Mouse (Mus musculus) neural tube, embryonic 13.5 days (tissue): ENCODE data around the gene Neurl1a. TPM values are rescaled to one million over a fixed set of nuclear protein-coding genes. Genes with fewer than 3 reads are reported as not detected.
A peak's percentile ranks its signal among the peaks of the same experiment; 100 is the strongest.

Experiments
- ATAC-seq: fragments of 200-750 bp; cut with Nextera tagmentation; 2 replicates; pipeline ENCODE4 v1.8.0; 2017; ENCODE audit warnings: low read depth, mild to moderate bottlenecking, moderate TSS enrichment, moderate library complexity
- H3K27ac ChIP-seq: fragments of 300-500 bp; sonication (generic); replicated peaks from 2 replicates; pipeline ENCODE4 v1.5.1; 2015; ENCODE audit warnings: moderate library complexity, mild to moderate bottlenecking, inconsistent platforms
- H3K27me3 ChIP-seq: fragments of 300-500 bp; sonication (generic); 2 replicates; pipeline ENCODE4 v1.6.1; 2015; ENCODE audit warnings: mild to moderate bottlenecking, inconsistent platforms
- H3K36me3 ChIP-seq: fragments of 300-500 bp; sonication (generic); 2 replicates; pipeline ENCODE4 v1.6.1; 2015; ENCODE audit warnings: mild to moderate bottlenecking, inconsistent platforms
- H3K4me1 ChIP-seq: fragments of 300-500 bp; sonication (generic); replicated peaks from 2 replicates; pipeline ENCODE4 v1.6.1; 2015; ENCODE audit warnings: inconsistent platforms
- H3K4me2 ChIP-seq: fragments of 300-500 bp; sonication (generic); 2 replicates; pipeline ENCODE4 v1.6.1; 2015; ENCODE audit warnings: inconsistent platforms, mild to moderate bottlenecking, moderate library complexity
- H3K4me3 ChIP-seq: fragments of 300-500 bp; sonication (generic); 2 replicates; pipeline ENCODE4 v1.5.1; 2015; ENCODE audit warnings: mild to moderate bottlenecking, inconsistent platforms
- H3K9ac ChIP-seq: fragments of 300-500 bp; sonication (generic); 2 replicates; pipeline ENCODE4 v1.6.1; 2015; ENCODE audit warnings: moderate library complexity, mild to moderate bottlenecking, inconsistent platforms
- H3K9me3 ChIP-seq: fragments of 300-500 bp; sonication (generic); 2 replicates; pipeline ENCODE4 v1.6.1; 2016; ENCODE audit warnings: inconsistent platforms
- WGBS: fragments of 180-500 bp; shearing (Covaris S2); methylation state at CpG from one replicate; pipeline ENCODE4 v1.1.7; 2015; 5-methylcytosine and 5-hydroxymethylcytosine counted together
- polyA plus RNA-seq: library from polyadenylated mRNA; unstranded; fragments of >200 nt; fragmentation: Nextera tagmentation; extraction: Ambion mirVana; gene quantifications from 2 replicates; pipeline ENCODE4 v1.2.1, GENCODE M21; 2015

The Neurl1a gene
- polyA plus RNA-seq, 1 experiment from 2014 or later = 7.6 TPM

GRCm38 (mm10) chr19:47231389-47231788, 52.8 kb downstream of the Neurl1a start:
- ATAC-seq = no peak
- Histone ChIP-seq H3K27ac (no peak overlapping the region), H3K9me3 (no peaks in the 10 kb centered on the region), H3K27me3 (no peaks in the 10 kb centered on the region), H3K36me3 (no peaks in the 10 kb centered on the region), H3K4me2 (no peak overlapping the region), H3K9ac (no peak overlapping the region), H3K4me1 (peaks cover 13% of the 10 kb centered on the region), H3K4me3 (no peak overlapping the region)
- 85% methylated on average over 6 of the region's 6 CpGs for WGBS

- Histone ChIP-seq H3K27me3 (no peaks in the 10 kb centered on the region; the same call in 1 of the 2 replicates), H3K27ac (no peak overlapping the region), H3K9me3 (no peaks in the 10 kb centered on the region), H3K9ac (no peak overlapping the region), H3K4me2 (no peak overlapping the region), H3K4me1 (peaks cover 13% of the 10 kb centered on the region), H3K4me3 (no peak overlapping the region), H3K36me3 (no peaks in the 10 kb centered on the region)
- ATAC-seq = no peak
- 90% methylated on average over 5 of the region's 5 CpGs for WGBS
These were observed 53.7 kb downstream of the Neurl1a start for GRCm38 (mm10) chr19:47232077-47232865.

GRCm38 (mm10) chr19:47233087-47233486, 54.5 kb downstream of the Neurl1a start:
- no peak overlapping the region for H3K9ac ChIP-seq
- H3K27me3 ChIP-seq = no peaks in the 10 kb centered on the region; the same call in 1 of the 2 replicates
- H3K4me2 ChIP-seq = no peak overlapping the region
- no peak for ATAC-seq
- H3K9me3 ChIP-seq = no peaks in the 10 kb centered on the region
- H3K27ac ChIP-seq = no peak overlapping the region
- H3K36me3 ChIP-seq = no peaks in the 10 kb centered on the region
- no peak overlapping the region for H3K4me3 ChIP-seq
- 92% methylated on average over 3 of the region's 3 CpGs for WGBS
- peaks cover 13% of the 10 kb centered on the region for H3K4me1 ChIP-seq

GRCm38 (mm10) chr19:47240076-47240475, 61.5 kb downstream of the Neurl1a start:
- Histone ChIP-seq H3K9ac (0 out of 2 replicates have a peak overlapping the region, but pooled peaks have one; percentile 12), H3K4me1 (no peaks in the 10 kb centered on the region), H3K36me3 (no peaks in the 10 kb centered on the region), H3K9me3 (no peaks in the 10 kb centered on the region), H3K27me3 (peaks cover 6% of the 10 kb centered on the region), H3K27ac (no peak overlapping the region), H3K4me2 (peak overlapping the region; percentile 40), H3K4me3 (peak overlapping the region; percentile 15; the same call in 1 of the 2 replicates)
- ATAC-seq = no peak
- 43% methylated on average over 12 of the region's 12 CpGs for WGBS

- ATAC-seq = no peak
- WGBS = 68% methylated on average over 7 of the region's 7 CpGs
- H3K36me3 ChIP-seq = no peaks in the 10 kb centered on the region
- H3K9ac ChIP-seq = no peak overlapping the region
- no peaks in the 10 kb centered on the region for H3K4me1 ChIP-seq
- H3K27ac ChIP-seq = no peak overlapping the region
- H3K27me3 ChIP-seq = peaks cover 6% of the 10 kb centered on the region
- no peaks in the 10 kb centered on the region for H3K9me3 ChIP-seq
- H3K4me2 ChIP-seq = peak overlapping the region; percentile 40; the same call in 1 of the 2 replicates
- H3K4me3 ChIP-seq = no peak overlapping the region
These were observed 62.3 kb downstream of the Neurl1a start for GRCm38 (mm10) chr19:47240957-47241356.

GRCm38 (mm10) chr19:47242227-47242626, 63.6 kb downstream of the Neurl1a start:
- H3K4me1 ChIP-seq = no peaks in the 10 kb centered on the region
- no peak overlapping the region for H3K27ac ChIP-seq
- ATAC-seq = no peak
- WGBS = 90% methylated on average over 4 of the region's 4 CpGs
- H3K27me3 ChIP-seq = peaks cover 6% of the 10 kb centered on the region
- no peak overlapping the region for H3K4me3 ChIP-seq
- H3K9ac ChIP-seq = no peak overlapping the region
- no peak overlapping the region for H3K4me2 ChIP-seq
- H3K9me3 ChIP-seq = no peaks in the 10 kb centered on the region
- H3K36me3 ChIP-seq = no peaks in the 10 kb centered on the region

- H3K4me3 ChIP-seq = no peak overlapping the region
- no peak for ATAC-seq
- H3K4me1 ChIP-seq = 0 out of 2 replicates have a peak, but pooled peaks cover under 1% of the 10 kb centered on the region
- no peaks in the 10 kb centered on the region for H3K9me3 ChIP-seq
- peaks cover under 1% of the 10 kb centered on the region; the same call in 1 of the 2 replicates for H3K27me3 ChIP-seq
- no peak overlapping the region for H3K9ac ChIP-seq
- no peaks in the 10 kb centered on the region for H3K36me3 ChIP-seq
- no peak overlapping the region for H3K27ac ChIP-seq
- WGBS = 65% methylated on average over 8 of the region's 8 CpGs
- no peak overlapping the region for H3K4me2 ChIP-seq
These were observed 66.9 kb downstream of the Neurl1a start for GRCm38 (mm10) chr19:47245512-47245911.

GRCm38 (mm10) chr19:47247791-47248190, 69.2 kb downstream of the Neurl1a start:
- 28% methylated on average over 11 of the region's 11 CpGs for WGBS
- Histone ChIP-seq H3K4me1 (0 out of 2 replicates have a peak, but pooled peaks cover 8% of the 10 kb centered on the region), H3K27ac (no peak overlapping the region), H3K36me3 (no peaks in the 10 kb centered on the region), H3K9me3 (no peaks in the 10 kb centered on the region), H3K9ac (peak overlapping the region; percentile 1; the same call in 1 of the 2 replicates), H3K4me3 (no peak overlapping the region), H3K4me2 (no peak overlapping the region), H3K27me3 (peaks cover 21% of the 10 kb centered on the region)
- no peak for ATAC-seq

- Histone ChIP-seq H3K4me2 (no peak overlapping the region), H3K4me1 (peaks cover 13% of the 10 kb centered on the region), H3K27ac (no peak overlapping the region), H3K27me3 (peaks cover 26% of the 10 kb centered on the region), H3K4me3 (no peak overlapping the region), H3K9me3 (no peaks in the 10 kb centered on the region), H3K36me3 (no peaks in the 10 kb centered on the region), H3K9ac (no peak overlapping the region)
- no peak for ATAC-seq
- WGBS = 84% methylated on average over 7 of the region's 7 CpGs
These were observed 69.7 kb downstream of the Neurl1a start for GRCm38 (mm10) chr19:47248296-47248695.

GRCm38 (mm10) chr19:47248906-47249568, 70.4 kb downstream of the Neurl1a start:
- Histone ChIP-seq H3K4me2 (no peak overlapping the region), H3K4me3 (no peak overlapping the region), H3K27ac (no peak overlapping the region), H3K4me1 (peaks cover 15% of the 10 kb centered on the region), H3K9ac (no peak overlapping the region), H3K27me3 (peaks cover 33% of the 10 kb centered on the region), H3K9me3 (no peaks in the 10 kb centered on the region), H3K36me3 (no peaks in the 10 kb centered on the region)
- no peak for ATAC-seq
- WGBS = 63% methylated on average over 16 of the region's 16 CpGs

- no peak overlapping the region for H3K4me2 ChIP-seq
These were observed 72.3 kb downstream of the Neurl1a start for GRCm38 (mm10) chr19:47250931-47251330.

GRCm38 (mm10) chr19:47253053-47253628, 74.5 kb downstream of the Neurl1a start:
- ATAC-seq = 0 out of 2 replicates have a peak, but pooled peaks have one; percentile 42

More at GRCm38 (mm10) chr19:47250931-47251330, 72.3 kb downstream of the Neurl1a start:
- H3K9ac ChIP-seq = no peak overlapping the region
- no peak for ATAC-seq
- no peak overlapping the region for H3K4me3 ChIP-seq
- H3K27ac ChIP-seq = no peak overlapping the region
- H3K9me3 ChIP-seq = no peaks in the 10 kb centered on the region
- WGBS = 31% methylated on average over 6 of the region's 6 CpGs
- no peaks in the 10 kb centered on the region for H3K36me3 ChIP-seq
- H3K27me3 ChIP-seq = peaks cover 46% of the 10 kb centered on the region
- H3K4me1 ChIP-seq = peaks cover 15% of the 10 kb centered on the region

More at GRCm38 (mm10) chr19:47253053-47253628, 74.5 kb downstream of the Neurl1a start:
- Histone ChIP-seq H3K9me3 (no peaks in the 10 kb centered on the region), H3K27me3 (peaks cover 46% of the 10 kb centered on the region), H3K36me3 (no peaks in the 10 kb centered on the region), H3K4me2 (peak overlapping the region; percentile 52), H3K27ac (no peak overlapping the region), H3K4me1 (peaks cover 15% of the 10 kb centered on the region), H3K4me3 (peak overlapping the region; percentile 38), H3K9ac (peak overlapping the region; percentile 49; the same call in 1 of the 2 replicates)
- 4% methylated on average over 87 of the region's 90 CpGs for WGBS
